Mouse (Mus musculus) heart, postnatal 10 days (tissue): ENCODE data around the gene Vamp9. TPM values are rescaled to one million over a fixed set of nuclear protein-coding genes. Genes with fewer than 3 reads are reported as not detected.
A peak's percentile ranks its signal among the peaks of the same experiment; 100 is the strongest.

ENCODE experiments used
- DNase-seq, 2 experiments: peaks; one replicate each; pipeline ENCODE4 v3.0.0; 2021
- intact Hi-C: fragments of 180-260 bp; cut with DNase I; formaldehyde crosslinking; loops from one replicate; pipeline ENCODE4 v1.15.1; 2025
- total RNA-seq, 2 experiments: library from RNA; stranded (reverse); gene quantifications; 2 replicates each; pipeline ENCODE4 v1.2.3; 2021

Gene Vamp9
- total RNA-seq = not detected

- intact Hi-C loops = no loop called here
- DNase-seq = peak; percentile 97 to 98
Observed at GRCm38 (mm10) chr5:99906181-99906956, at the start of gene Vamp9. Gene Vamp9 (plus strand): TSS chr5:99906254.

- peak in 1 of 2 experiments; percentile 3 for DNase-seq
- intact Hi-C loops = no loop called here
Observed at GRCm38 (mm10) chr5:99857106-99857637, 48.9 kb upstream of the Vamp9 start.

GRCm38 (mm10) chr5:99859637-99860433 is 46.2 kb upstream of the Vamp9 start:
- DNase-seq = no peak
- intact Hi-C loops = no loop called here

- intact Hi-C loops = no loop called here
- DNase-seq = no peak
Observed at GRCm38 (mm10) chr5:99861816-99862215, 44.2 kb upstream of the Vamp9 start.

DNA sequence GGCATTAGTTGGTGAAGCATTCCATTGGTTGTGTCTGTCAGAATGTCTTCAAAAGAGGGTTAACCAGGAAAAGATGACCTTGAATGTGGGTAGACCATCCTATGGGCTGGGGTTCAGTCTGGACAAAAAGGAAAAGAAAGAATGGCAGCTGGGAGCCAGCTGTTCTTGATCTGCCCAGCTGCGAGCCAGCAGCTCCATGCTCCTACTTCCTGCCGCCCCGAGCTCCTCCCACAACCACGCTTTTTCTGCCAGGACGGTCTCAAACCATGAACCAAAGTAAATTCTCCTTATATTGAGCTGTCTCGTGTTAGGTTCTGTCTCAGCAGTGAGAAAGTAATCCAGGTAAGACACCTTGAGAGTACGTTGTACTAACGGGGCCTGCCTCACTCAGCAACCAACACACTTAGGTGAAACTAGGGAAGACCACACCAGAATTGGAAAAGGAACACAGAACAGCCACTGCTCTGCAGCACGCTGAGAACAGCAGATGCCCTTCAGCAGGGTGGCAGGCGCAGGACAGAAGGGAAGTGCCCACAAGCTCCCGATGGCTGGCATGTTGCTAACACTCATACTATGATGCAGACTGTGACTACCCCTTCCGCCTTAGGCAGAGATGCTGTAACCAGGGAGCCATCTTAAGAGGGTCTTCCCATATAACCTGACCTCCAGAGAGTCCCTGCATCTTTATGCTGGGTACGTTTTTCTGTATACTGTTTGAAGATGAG is 42.2 kb upstream of the Vamp9 start:
- intact Hi-C loops = no loop called here
- DNase-seq = peak; percentile 17 to 29

- DNase-seq = no peak
- intact Hi-C loops = no loop called here
Observed at GRCm38 (mm10) chr5:99865779-99866178, 40.3 kb upstream of the Vamp9 start.

GRCm38 (mm10) chr5:99868286-99868685 is 37.8 kb upstream of the Vamp9 start:
- intact Hi-C loops = no loop called here
- DNase-seq = no peak

GRCm38 (mm10) chr5:99868923-99869322 is 37.1 kb upstream of the Vamp9 start:
- intact Hi-C loops = no loop called here
- DNase-seq = no peak

- peak in 1 of 2 experiments; percentile 9 for DNase-seq
- intact Hi-C loops = no loop called here
Observed at GRCm38 (mm10) chr5:99877565-99877964, 28.5 kb upstream of the Vamp9 start.

DNA sequence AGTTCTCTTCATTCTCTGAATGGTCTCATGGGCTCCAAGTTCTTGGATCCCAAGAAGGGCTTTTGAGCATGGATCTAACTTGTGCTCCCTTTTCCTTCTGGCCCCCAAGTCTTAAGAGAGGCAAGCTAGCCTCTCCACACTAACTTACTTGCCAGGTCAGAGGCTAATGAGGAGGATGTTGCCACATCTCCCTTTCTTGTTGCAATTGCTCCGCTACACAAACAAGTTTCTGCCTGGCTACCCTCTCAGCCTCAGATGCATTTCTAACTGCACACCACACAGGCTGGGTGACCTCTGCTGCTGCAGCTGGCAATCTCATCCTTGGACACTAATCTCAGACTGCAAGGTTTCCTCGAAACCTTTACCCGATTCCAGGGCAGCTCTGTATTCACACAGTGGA is 23.6 kb upstream of the Vamp9 start:
- intact Hi-C loops = no loop called here
- no peak for DNase-seq

- no peak for DNase-seq
- intact Hi-C loops = no loop called here
Observed at GRCm38 (mm10) chr5:99884035-99884434, 22.0 kb upstream of the Vamp9 start.

- intact Hi-C loops = no loop called here
- DNase-seq = no peak
Observed at GRCm38 (mm10) chr5:99887133-99887532, 18.9 kb upstream of the Vamp9 start.

GRCm38 (mm10) chr5:99891516-99892441 is 14.3 kb upstream of the Vamp9 start:
- peak; percentile 49 to 65 for DNase-seq
- intact Hi-C loops = loop anchor here (2.0 to 10.0 kb wide), 2 partner anchors 167 to 689 kb away; partner anchors contain the start of gene Rasgef1b

DNA sequence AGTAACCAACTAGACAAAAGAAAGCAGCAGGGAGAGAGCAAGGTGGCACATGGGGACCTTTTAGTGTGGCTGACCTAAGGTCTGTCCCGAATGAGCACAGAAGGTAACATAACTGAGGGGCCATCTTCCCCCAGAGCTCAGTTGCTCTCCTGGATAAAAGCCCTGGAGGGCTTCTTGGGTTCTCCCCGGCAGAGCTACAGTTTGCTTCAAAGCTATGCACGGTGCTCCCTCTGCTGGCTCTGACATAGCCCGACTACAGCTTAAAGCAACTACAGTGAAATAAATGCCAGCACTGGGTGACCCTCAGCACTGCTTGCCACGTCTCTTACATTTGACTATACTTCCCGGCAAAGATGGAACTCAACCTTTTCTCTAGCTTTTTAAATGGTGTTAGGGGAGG is 6.0 kb upstream of the Vamp9 start:
- peak; percentile 63 to 65 for DNase-seq
- intact Hi-C loops = loop anchor here (1.0 to 5.0 kb wide), 3 partner anchors 323 to 698 kb away; no protein-coding TSS in a partner anchor

GRCm38 (mm10) chr5:99905731-99906130 is 323 bp upstream of the Vamp9 start:
- intact Hi-C loops = no loop called here
- DNase-seq = no peak

GRCm38 (mm10) chr5:99915494-99915893 is 9.4 kb downstream of the Vamp9 start:
- intact Hi-C loops = no loop called here

GRCm38 (mm10) chr5:99922033-99922432 is 16.0 kb downstream of the Vamp9 start:
- intact Hi-C loops = no loop called here
- DNase-seq = no peak

More at GRCm38 (mm10) chr5:99915494-99915893, 9.4 kb downstream of the Vamp9 start:
- DNase-seq = no peak

GRCm38 (mm10) chr5:99927951-99928350 is 21.9 kb downstream of the Vamp9 start:
- peak; percentile 43 to 62 for DNase-seq
- intact Hi-C loops = loop anchor here (5.0 kb wide), 2 partner anchors 109 to 314 kb away; partner anchors contain the start of genes Enoph1 and Hnrnpdl

DNA sequence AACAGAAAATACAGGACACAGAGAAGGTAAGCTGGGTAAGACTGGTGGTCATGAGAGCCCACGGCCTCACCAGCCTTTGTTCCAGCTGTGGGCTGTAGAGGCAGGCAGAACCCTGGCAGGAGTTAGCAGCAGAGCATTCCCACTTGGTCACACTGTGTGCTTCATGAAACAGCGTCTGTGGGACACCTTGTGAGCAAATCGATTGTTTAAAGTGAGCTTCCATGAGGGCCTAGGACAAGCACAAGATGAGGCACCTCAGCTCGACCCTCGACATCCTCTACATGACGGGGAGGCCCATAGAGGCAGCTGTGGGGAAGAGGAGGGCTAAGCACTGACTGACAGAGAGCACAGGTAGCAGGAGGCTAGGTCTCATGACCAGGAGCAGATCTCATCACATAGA is 25.9 kb downstream of the Vamp9 start:
- no peak for DNase-seq
- intact Hi-C loops = no loop called here

- intact Hi-C loops = no loop called here
- DNase-seq = no peak
Observed at GRCm38 (mm10) chr5:99939440-99939839, 33.4 kb downstream of the Vamp9 start.
